ENCODE assay signal across 8 mouse cellular contexts in the genomic region with DNA sequence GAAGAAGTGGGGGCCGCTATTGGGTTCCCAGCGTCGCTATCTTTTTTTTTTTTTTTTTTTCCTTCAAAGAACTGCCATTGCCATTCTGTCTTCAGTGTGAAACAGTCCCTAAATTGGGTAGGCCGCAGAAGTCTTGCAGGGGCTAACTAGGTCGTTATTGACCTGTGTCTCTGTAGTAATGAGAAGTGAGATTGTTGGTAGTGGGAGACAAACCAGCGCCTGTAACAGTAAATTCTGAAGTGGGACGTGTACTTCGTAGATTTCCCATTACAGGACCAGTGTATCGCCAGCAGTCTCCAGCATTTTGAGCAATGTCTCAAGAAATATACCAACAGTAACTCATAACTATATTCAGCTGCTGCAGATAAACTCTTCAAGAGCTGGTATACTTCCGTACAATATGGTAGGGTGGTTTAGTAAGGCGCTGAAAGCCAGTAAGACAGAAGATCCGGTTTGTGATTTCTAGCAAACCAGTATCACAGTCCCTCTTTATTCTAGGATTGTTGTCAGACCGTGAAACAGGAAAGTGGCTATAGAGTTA. TPM values are rescaled to one million over a fixed set of nuclear protein-coding genes. Genes with fewer than 3 reads are reported as not detected.
DNase-seq lines count a peak whose midpoint lies in the region; ATAC-seq and TF ChIP-seq lines count a peak whose summit lies in the region.

No protein-coding gene starts in this region.

- DNase-seq in kidney, postnatal 36 days: no peak
- no peak for DNase-seq in G1E (ENCODE audit: low spot score)
- DNase-seq in forebrain, embryonic 11.5 days (ENCODE audit: low spot score): no peak
- DNase-seq in liver, embryonic 14.5 days (ENCODE audit: low read depth in 3 of 3, low spot score in 3 of 3): no peak
- DNase-seq in layer of hippocampus, adult 18-20 months (ENCODE audit: low spot score in 2 of 2): no peak
- no peak for DNase-seq in ovary, postnatal 36 days (ENCODE audit: low spot score)
- no peak for DNase-seq in left cerebral cortex, adult 8-10 months (ENCODE audit: low spot score in 2 of 2)

- no peaks in the 10 kb centered on the region for H3K9me3 ChIP-seq in kidney, embryonic 14.5 days (ENCODE audit: control insufficient read depth, low read length)
- H3K9me3 ChIP-seq in G1E (replicated peaks): no peaks in the 10 kb centered on the region
- H3K9me3 ChIP-seq in forebrain, embryonic 11.5 days (ENCODE audit: control insufficient read depth, low read length): no peaks in the 10 kb centered on the region
- H3K9me3 ChIP-seq in liver, embryonic 14.5 days (ENCODE audit: control insufficient read depth, low read length): no peaks in the 10 kb centered on the region

- peak overlapping the region; percentile 99 for H3K4me3 ChIP-seq in kidney, embryonic 14.5 days (ENCODE audit: low read length)
- peak overlapping the region; percentile 94 for H3K4me3 ChIP-seq in G1E (ENCODE audit: low read depth, low read length)
- H3K4me3 ChIP-seq in forebrain, embryonic 11.5 days (ENCODE audit: low read depth, low read length): peak overlapping the region; percentile 99
- peak overlapping the region; percentile 96 to 100 for H3K4me3 ChIP-seq in liver, embryonic 14.5 days (ENCODE audit: insufficient read depth in 1 of 2, low read depth in 2 of 2, low read length in 2 of 2)

- no peaks in the 10 kb centered on the region for H3K27me3 ChIP-seq in kidney, embryonic 14.5 days (ENCODE audit: control insufficient read depth, insufficient read depth, low read length)
- no peaks in the 10 kb centered on the region for H3K27me3 ChIP-seq in G1E (ENCODE audit: insufficient read depth, low read length)
- H3K27me3 ChIP-seq in forebrain, embryonic 11.5 days (ENCODE audit: control insufficient read depth, insufficient read depth, low read length): no peaks in the 10 kb centered on the region
- H3K27me3 ChIP-seq in liver, embryonic 14.5 days (ENCODE audit: control insufficient read depth, insufficient read depth, low read length): no peaks in the 10 kb centered on the region

- no peak for TF ChIP-seq EP300 in liver, embryonic 14.5 days (IDR thresholded peaks at IDR 0.05; ENCODE audit: low read depth)

- no peak for ATAC-seq in kidney, embryonic 14.5 days (ENCODE audit: low FRiP score, low TSS enrichment)
- ATAC-seq in G1E (ENCODE audit: extremely low read depth, insufficient number of reproducible peaks, low FRiP score, poor library complexity, severe bottlenecking): 0 out of 2 replicates have a peak, but pooled peaks have one; percentile 22
- ATAC-seq in forebrain, embryonic 11.5 days (replicated peaks; ENCODE audit: low FRiP score): no peak
- no peak for ATAC-seq in liver, embryonic 14.5 days (ENCODE audit: insufficient read depth)

- H3K27ac ChIP-seq in kidney, embryonic 14.5 days (ENCODE audit: low read depth, low read length): peak overlapping the region; percentile 88; the same call in 1 of the 2 replicates
- no peak overlapping the region for H3K27ac ChIP-seq in forebrain, embryonic 11.5 days (ENCODE audit: low read depth, low read length)
- peak overlapping the region; percentile 82 for H3K27ac ChIP-seq in liver, embryonic 14.5 days

- peaks cover 25% of the 10 kb centered on the region for H3K36me3 ChIP-seq in kidney, embryonic 14.5 days (ENCODE audit: control insufficient read depth, insufficient read depth, low read length)
- H3K36me3 ChIP-seq in G1E (replicated peaks): peaks cover 24% of the 10 kb centered on the region
- H3K36me3 ChIP-seq in forebrain, embryonic 11.5 days (ENCODE audit: control insufficient read depth, insufficient read depth, low read length): peaks cover 2% of the 10 kb centered on the region; the same call in 1 of the 2 replicates
- H3K36me3 ChIP-seq in liver, embryonic 14.5 days (replicated peaks; ENCODE audit: control insufficient read depth, insufficient read depth, low read depth): peaks cover 13% of the 10 kb centered on the region

- peak overlapping the region; percentile 99 for H3K9ac ChIP-seq in kidney, embryonic 14.5 days (ENCODE audit: low read depth, low read length)
- peak overlapping the region; percentile 99 for H3K9ac ChIP-seq in forebrain, embryonic 11.5 days (ENCODE audit: low read length)
- H3K9ac ChIP-seq in liver, embryonic 14.5 days (replicated peaks): peak overlapping the region; percentile 99

- 2% methylated on average over 13 of the region's 13 CpGs for WGBS in kidney, embryonic 14.5 days
- WGBS in forebrain, embryonic 11.5 days: 7% methylated on average over 13 of the region's 13 CpGs
- WGBS in liver, embryonic 14.5 days (ENCODE audit: insufficient replicate concordance): under 1% methylated on average over 13 of the region's 13 CpGs

- peak overlapping the region; percentile 79 for H3K4me2 ChIP-seq in kidney, embryonic 14.5 days (replicated peaks; ENCODE audit: low read depth, low read length)
- H3K4me2 ChIP-seq in forebrain, embryonic 11.5 days (ENCODE audit: low read depth, low read length, severe bottlenecking): peak overlapping the region; percentile 80
- H3K4me2 ChIP-seq in liver, embryonic 14.5 days (ENCODE audit: low read depth): peak overlapping the region; percentile 92

- no peak for TF ChIP-seq CTCF in G1E (IDR thresholded peaks at IDR 0.05; ENCODE audit: low read depth, low read length)
- TF ChIP-seq CTCF in liver, embryonic 14.5 days (IDR thresholded peaks at IDR 0.05; ENCODE audit: low read depth): no peak

- H3K4me1 ChIP-seq in kidney, embryonic 14.5 days (ENCODE audit: control insufficient read depth, insufficient read depth, low read length): peaks cover 6% of the 10 kb centered on the region; the same call in 1 of the 2 replicates
- peaks cover 23% of the 10 kb centered on the region for H3K4me1 ChIP-seq in G1E (ENCODE audit: insufficient read depth, low read depth, low read length)
- H3K4me1 ChIP-seq in forebrain, embryonic 11.5 days (replicated peaks; ENCODE audit: control insufficient read depth, insufficient read depth, low read length): no peaks in the 10 kb centered on the region
- H3K4me1 ChIP-seq in liver, embryonic 14.5 days (replicated peaks; ENCODE audit: control insufficient read depth in 2 of 2, insufficient read depth in 2 of 2, low read length in 1 of 2): peaks cover 5% of the 10 kb centered on the region in 2 experiments; a peak in 3 of 4 replicates

RNA-seq across cellular contexts. Expression of a gene that starts 0.8 kb away (rescaled TPM):
- polyA plus RNA-seq in kidney, embryonic 14.5 days (2014; fragmentation: Nextera tagmentation; extraction: Ambion mirVana): 387 and 489 TPM in 2 replicates
- total RNA-seq in G1E (2014; fragmentation: Nextera tagmentation) (427 and 594 TPM in 2 replicates), G1E (2017) (492 and 574 TPM in 2 replicates)
- 29.4 and 41.7 TPM in 2 replicates for polyA plus RNA-seq in G1E (2012)
- polyA plus RNA-seq in forebrain, embryonic 11.5 days (2014; fragmentation: Nextera tagmentation; extraction: Ambion mirVana): 405 and 430 TPM in 2 replicates
- 26.2 and 76.5 TPM in 2 replicates for polyA plus RNA-seq in liver, embryonic 14.5 days (2012; rRNA removed)
- polyA plus RNA-seq in liver, embryonic 14.5 days (2014; fragmentation: Nextera tagmentation; extraction: Ambion mirVana): 161 and 170 TPM in 2 replicates
- 100 to 1,000 TPM; 119 to 132 TPM for total RNA-seq in layer of hippocampus, adult 18-20 months (2021)
- 100 to 1,000 TPM; 127 to 138 (median 132) TPM for total RNA-seq in left cerebral cortex, adult 8-10 months (2022)

RNA-seq across cellular contexts. Expression of a gene that starts 23.2 kb away (rescaled TPM):
- polyA plus RNA-seq in kidney, embryonic 14.5 days (2014; fragmentation: Nextera tagmentation; extraction: Ambion mirVana): 47.8 and 50.1 TPM in 2 replicates
- total RNA-seq in G1E (2014; fragmentation: Nextera tagmentation) (28.1 and 37.2 TPM in 2 replicates), G1E (2017) (30.8 and 36.9 TPM in 2 replicates)
- polyA plus RNA-seq in G1E (2012): 76.4 and 98.6 TPM in 2 replicates
- polyA plus RNA-seq in forebrain, embryonic 11.5 days (2014; fragmentation: Nextera tagmentation; extraction: Ambion mirVana): 43.1 and 45.1 TPM in 2 replicates
- polyA plus RNA-seq in liver, embryonic 14.5 days (2012; rRNA removed): 5.7 and 9.4 TPM in 2 replicates
- polyA plus RNA-seq in liver, embryonic 14.5 days (2014; fragmentation: Nextera tagmentation; extraction: Ambion mirVana): 33.2 and 35.4 TPM in 2 replicates
- 10 to 100 TPM; 13.8 to 14.8 TPM for total RNA-seq in layer of hippocampus, adult 18-20 months (2021)
- total RNA-seq in left cerebral cortex, adult 8-10 months (2022): 10 to 100 TPM; 11.4 to 16.6 (median 12.9) TPM

RNA-seq across cellular contexts. Expression of a gene that starts 34.9 kb away (rescaled TPM):
- polyA plus RNA-seq in kidney, embryonic 14.5 days (2014; fragmentation: Nextera tagmentation; extraction: Ambion mirVana): 18.6 and 20.7 TPM in 2 replicates
- total RNA-seq in G1E (2014; fragmentation: Nextera tagmentation) (78.9 and 104 TPM in 2 replicates), G1E (2017) (33.7 and 40.5 TPM in 2 replicates)
- 12.7 and 17.0 TPM in 2 replicates for polyA plus RNA-seq in G1E (2012)
- 14.0 and 19.6 TPM in 2 replicates for polyA plus RNA-seq in forebrain, embryonic 11.5 days (2014; fragmentation: Nextera tagmentation; extraction: Ambion mirVana)
- 6.4 and 8.0 TPM in 2 replicates for polyA plus RNA-seq in liver, embryonic 14.5 days (2012; rRNA removed)
- polyA plus RNA-seq in liver, embryonic 14.5 days (2014; fragmentation: Nextera tagmentation; extraction: Ambion mirVana): 5.8 and 5.9 TPM in 2 replicates
- total RNA-seq in layer of hippocampus, adult 18-20 months (2021): 100 to 1,000 TPM; 106 to 118 TPM
- total RNA-seq in left cerebral cortex, adult 8-10 months (2022): 100 to 1,000 TPM; 135 to 149 (median 140) TPM

RNA-seq across cellular contexts. Expression of a gene that starts 40.4 kb away (rescaled TPM):
- 26.2 and 32.8 TPM in 2 replicates for polyA plus RNA-seq in kidney, embryonic 14.5 days (2014; fragmentation: Nextera tagmentation; extraction: Ambion mirVana)
- total RNA-seq in G1E (2014; fragmentation: Nextera tagmentation) (54.3 and 59.1 TPM in 2 replicates), G1E (2017) (68.9 and 88.2 TPM in 2 replicates)
- 4.9 and 6.8 TPM in 2 replicates for polyA plus RNA-seq in G1E (2012)
- 36.3 and 36.7 TPM in 2 replicates for polyA plus RNA-seq in forebrain, embryonic 11.5 days (2014; fragmentation: Nextera tagmentation; extraction: Ambion mirVana)
- 8.0 and 12.0 TPM in 2 replicates for polyA plus RNA-seq in liver, embryonic 14.5 days (2012; rRNA removed)
- polyA plus RNA-seq in liver, embryonic 14.5 days (2014; fragmentation: Nextera tagmentation; extraction: Ambion mirVana): 15.7 and 15.9 TPM in 2 replicates
- 10 to 100 TPM; 37.7 to 40.9 TPM for total RNA-seq in layer of hippocampus, adult 18-20 months (2021)
- 10 to 100 TPM; 46.7 to 55.1 (median 53.3) TPM for total RNA-seq in left cerebral cortex, adult 8-10 months (2022)
